Mouse (Mus musculus) midbrain, embryonic 16.5 days (tissue): ENCODE measurements at regions not wholly inside any gene's neighbourhood (a gene's known extent, or its start where the extent isn't known, plus 50 kb on each side); places are given as distances from the start of the nearest gene placed in this dataset.

Source experiments
- ATAC-seq: fragments of 200-750 bp; cut with Nextera tagmentation; 2 replicates; pipeline ENCODE4 v1.8.0; 2017; ENCODE audit warnings: moderate TSS enrichment
- H3K27ac ChIP-seq: fragments of 300-500 bp; sonication (generic); 2 replicates; pipeline ENCODE4 v1.5.1; 2014; ENCODE audit warnings: mild to moderate bottlenecking, low read length, mixed read lengths
- H3K27me3 ChIP-seq: fragments of 300-500 bp; sonication (generic); 2 replicates; pipeline ENCODE4 v1.6.1; 2014; ENCODE audit warnings: low read depth, low read length, mixed read lengths; ENCODE audit not compliant: control insufficient read depth, insufficient read depth
- H3K36me3 ChIP-seq: fragments of 300-500 bp; sonication (generic); 2 replicates; pipeline ENCODE4 v1.6.1; 2014; ENCODE audit warnings: mild to moderate bottlenecking, low read length, moderate library complexity, mixed read lengths; ENCODE audit not compliant: control insufficient read depth, insufficient read depth
- H3K4me1 ChIP-seq: fragments of 300-500 bp; sonication (generic); 2 replicates; pipeline ENCODE4 v1.6.1; 2014; ENCODE audit warnings: mild to moderate bottlenecking, low read length, mixed read lengths; ENCODE audit not compliant: control insufficient read depth, insufficient read depth
- H3K4me2 ChIP-seq: fragments of 300-500 bp; sonication (generic); 2 replicates; pipeline ENCODE4 v1.6.1; 2014; ENCODE audit warnings: mild to moderate bottlenecking, low read length, mixed read lengths
- H3K4me3 ChIP-seq: fragments of 300-500 bp; sonication (generic); 2 replicates; pipeline ENCODE4 v1.5.1; 2014; ENCODE audit warnings: low read depth, mild to moderate bottlenecking, low read length, moderate library complexity, mixed read lengths
- H3K9ac ChIP-seq: fragments of 300-500 bp; sonication (generic); 2 replicates; pipeline ENCODE4 v1.6.1; 2014; ENCODE audit warnings: low read depth, low read length, mixed read lengths
- H3K9me3 ChIP-seq: fragments of 300-500 bp; sonication (generic); replicated peaks from 2 replicates; pipeline ENCODE4 v1.6.1; 2014; ENCODE audit warnings: mild to moderate bottlenecking, low read length, mixed read lengths; ENCODE audit not compliant: control insufficient read depth, poor library complexity, severe bottlenecking
- WGBS: fragments of 180-500 bp; shearing (Covaris S2); extraction: QIAGEN DNeasy Blood & Tissue Kit; methylation state at CpG from one replicate; pipeline ENCODE4 v1.1.7; 2014; 5-methylcytosine and 5-hydroxymethylcytosine counted together

DNA sequence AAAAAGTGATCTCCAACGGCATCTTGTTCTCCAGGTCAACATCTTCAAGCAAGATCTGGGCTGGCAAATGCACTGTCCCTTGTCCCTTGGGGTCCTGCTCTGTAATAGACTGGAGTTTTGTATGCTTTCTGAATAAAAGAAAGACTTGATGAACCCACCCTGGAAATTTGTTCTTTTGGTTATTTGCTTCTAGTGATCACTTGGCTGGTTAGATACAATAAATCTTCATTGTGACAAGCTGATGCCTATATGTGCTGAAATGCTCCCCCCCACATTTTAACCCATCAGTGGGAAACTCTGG is 65.0 kb downstream of the Dmac1 start:
- H3K4me1 ChIP-seq, result no peaks in the 10 kb centered on the region
- 29% methylated on average over 1 of the region's 1 CpGs for WGBS
- H3K4me2 ChIP-seq, result no peak overlapping the region
- no peak overlapping the region for H3K27ac ChIP-seq
- ATAC-seq, result no peak
- H3K9ac ChIP-seq, result no peak overlapping the region
- H3K36me3 ChIP-seq, result no peaks in the 10 kb centered on the region
- H3K4me3 ChIP-seq, result no peak overlapping the region
- H3K9me3 ChIP-seq, result no peaks in the 10 kb centered on the region
- no peaks in the 10 kb centered on the region for H3K27me3 ChIP-seq

DNA sequence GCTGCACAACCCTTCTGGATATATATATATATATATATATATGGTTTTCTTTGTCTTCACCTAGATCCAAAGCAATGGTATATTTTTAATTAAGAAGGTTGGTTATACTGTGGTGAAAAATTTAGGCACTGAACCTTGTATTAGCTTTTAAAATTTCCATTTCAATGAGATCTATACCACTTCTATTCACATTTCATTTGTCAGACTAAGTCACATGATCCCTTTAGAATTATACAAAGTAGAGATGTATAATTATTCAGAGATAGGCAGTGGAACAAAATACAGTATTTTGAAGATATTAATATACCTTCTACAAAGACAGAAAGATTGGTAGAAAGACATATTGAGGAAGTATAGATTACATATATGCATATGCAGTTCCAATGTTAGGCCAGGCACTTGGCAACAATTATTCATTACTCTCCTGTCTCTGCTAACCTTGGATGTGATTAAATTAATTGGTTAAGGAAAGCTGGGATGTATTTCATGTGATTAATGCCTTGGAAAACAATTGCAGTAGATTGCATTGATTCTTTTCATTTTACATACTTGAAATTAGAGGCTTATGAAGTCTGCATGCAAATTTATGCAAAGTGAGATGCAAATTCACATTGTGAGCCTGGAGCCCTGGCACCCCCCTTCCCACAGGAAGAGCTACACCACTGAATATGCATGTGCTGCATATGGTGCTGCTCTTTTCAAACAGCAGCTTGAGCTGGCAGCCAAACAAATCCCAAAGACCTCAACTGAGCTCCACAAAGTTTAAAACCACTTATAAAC is 65.5 kb downstream of the Dmac1 start:
- Histone ChIP-seq H3K9me3 (no peaks in the 10 kb centered on the region), H3K4me2 (no peak overlapping the region), H3K27me3 (no peaks in the 10 kb centered on the region), H3K36me3 (no peaks in the 10 kb centered on the region), H3K9ac (no peak overlapping the region), H3K27ac (no peak overlapping the region), H3K4me3 (no peak overlapping the region), H3K4me1 (no peaks in the 10 kb centered on the region)
- peak; percentile 96 for ATAC-seq
